Mouse (Mus musculus) myocyte (in vitro differentiated cells): Measurements from ENCODE around the gene Prss56. TPM values are rescaled to one million over a fixed set of nuclear protein-coding genes. Genes with fewer than 3 reads are reported as not detected.
A peak's percentile ranks its signal among the peaks of the same experiment; 100 is the strongest.

Source experiments
- H3K27me3 ChIP-seq: one replicate; pipeline ENCODE4 v1.6.1; 2011; ENCODE audit not compliant: control insufficient read depth, insufficient read depth, insufficient read length
- H3K36me3 ChIP-seq: one replicate; pipeline ENCODE4 v1.6.1; 2011; ENCODE audit not compliant: control insufficient read depth, insufficient read depth
- H3K4me2 ChIP-seq: one replicate; pipeline ENCODE4 v1.6.1; 2011; ENCODE audit warnings: low read depth, control low read depth
- H3K4me3 ChIP-seq: one replicate; pipeline ENCODE4 v1.5.1; 2011; ENCODE audit warnings: mild to moderate bottlenecking, control low read depth, moderate library complexity
- H3K79me2 ChIP-seq: one replicate; pipeline ENCODE4 v1.6.1; 2011; ENCODE audit not compliant: control insufficient read depth, insufficient read depth
- H3ac ChIP-seq: one replicate; pipeline ENCODE4 v1.6.1; 2011; ENCODE audit not compliant: control insufficient read depth, insufficient read length
- CEBPB ChIP-seq: IDR thresholded peaks from 2 replicates; pipeline ENCODE4 v1.6.1; 2011; ENCODE audit warnings: mild to moderate bottlenecking, moderate library complexity; ENCODE audit not compliant: poor library complexity, insufficient read depth, severe bottlenecking
- E2F4 ChIP-seq: IDR thresholded peaks from one replicate; pipeline ENCODE4 v1.6.1; 2011; ENCODE audit warnings: mild to moderate bottlenecking, control low read depth, moderate library complexity; ENCODE audit not compliant: insufficient read depth
- MAX ChIP-seq: IDR thresholded peaks from one replicate; pipeline ENCODE4 v1.6.1; 2011; ENCODE audit warnings: low read depth, mild to moderate bottlenecking, control low read depth
- MYOD1 ChIP-seq, 3 experiments: IDR thresholded peaks; one replicate each; pipeline ENCODE4 v1.6.1; 2011; ENCODE audit warnings: control low read depth in 2 of 3, low read depth in 2 of 3, mild to moderate bottlenecking in 2 of 3, moderate library complexity in 1 of 3; ENCODE audit not compliant: insufficient read length in 2 of 3, control insufficient read depth in 1 of 3
- MYOG ChIP-seq, 3 experiments: IDR thresholded peaks; one replicate each; pipeline ENCODE4 v1.6.1; 2011; ENCODE audit warnings: control low read depth in 2 of 3, low read depth in 2 of 3, mild to moderate bottlenecking in 2 of 3; ENCODE audit not compliant: insufficient read length in 2 of 3, control insufficient read depth in 1 of 3, insufficient read depth in 1 of 3
- POLR2A ChIP-seq: IDR thresholded peaks from one replicate; pipeline ENCODE4 v1.6.1; 2011; ENCODE audit warnings: low read depth, mild to moderate bottlenecking, control low read depth, moderate library complexity; ENCODE audit not compliant: insufficient read length
- POLR2AphosphoS2 ChIP-seq: IDR thresholded peaks from one replicate; pipeline ENCODE4 v1.6.1; 2011; ENCODE audit warnings: low read depth, control low read depth; ENCODE audit not compliant: insufficient read length
- REST ChIP-seq: IDR thresholded peaks from one replicate; pipeline ENCODE4 v1.6.1; 2011; ENCODE audit warnings: mild to moderate bottlenecking, control low read depth, moderate library complexity; ENCODE audit not compliant: insufficient read depth, insufficient read length
- SRF ChIP-seq: IDR thresholded peaks from one replicate; pipeline ENCODE4 v1.6.1; 2011; ENCODE audit warnings: low read depth; ENCODE audit not compliant: control insufficient read depth, insufficient read length
- TCF12 ChIP-seq: IDR thresholded peaks from one replicate; pipeline ENCODE4 v1.6.1; 2011; ENCODE audit warnings: mild to moderate bottlenecking, control low read depth; ENCODE audit not compliant: poor library complexity, insufficient read depth, severe bottlenecking
- TCF3 ChIP-seq: IDR thresholded peaks from one replicate; pipeline ENCODE4 v1.6.1; 2011; ENCODE audit warnings: low read depth, control low read depth; ENCODE audit not compliant: insufficient read length
- USF1 ChIP-seq: IDR thresholded peaks from one replicate; pipeline ENCODE4 v1.6.1; 2011; ENCODE audit warnings: low read depth, mild to moderate bottlenecking, control low read depth, moderate library complexity
- polyA plus RNA-seq: library from polyadenylated mRNA; unstranded; fragments of >200 nt; fragmentation: generic; extraction: Trizol; gene quantifications from one replicate; pipeline ENCODE4 v1.2.1, GENCODE M21; 2012; ENCODE audit warnings: missing spikeins

Gene Prss56
- polyA plus RNA-seq, 1 experiment = 0.16 TPM

GRCm38 (mm10) chr1:87200811-87201210 is 17.7 kb downstream of the Prss56 start:
- Histone ChIP-seq H3K4me2 (no peak overlapping the region), H3K27me3 (no peaks in the 10 kb centered on the region), H3K79me2 (no peaks in the 10 kb centered on the region), H3ac (no peak overlapping the region), H3K4me3 (no peak overlapping the region), H3K36me3 (peaks cover 17% of the 10 kb centered on the region)
- TF ChIP-seq USF1 (peak; percentile 62), POLR2AphosphoS2 (no peak), REST (no peak)

DNA sequence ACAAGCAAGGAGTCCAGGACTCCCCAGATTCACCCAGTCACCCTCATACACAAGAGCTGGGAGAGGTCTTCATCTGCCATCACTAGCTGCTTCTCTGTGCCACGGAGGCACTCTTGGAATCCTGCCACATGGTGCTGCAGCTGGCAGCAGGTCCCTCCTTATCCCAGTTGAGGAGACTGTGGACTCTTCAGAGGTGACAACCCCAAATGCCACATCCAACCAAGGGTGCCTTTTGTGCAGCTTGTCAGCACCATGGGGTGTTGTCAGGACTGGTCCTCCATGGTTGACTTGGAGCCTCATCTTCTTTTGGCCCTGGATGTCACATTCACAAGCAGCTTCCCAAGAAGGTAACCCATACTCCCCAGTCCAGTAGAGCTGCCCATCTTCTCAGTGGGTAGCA is 18.7 kb downstream of the Prss56 start:
- peaks cover 9% of the 10 kb centered on the region for H3K79me2 ChIP-seq
- peaks cover 12% of the 10 kb centered on the region for H3K36me3 ChIP-seq
- no peak overlapping the region for H3K4me2 ChIP-seq
- TF ChIP-seq TCF3 (no peak), SRF (no peak), MAX (no peak), USF1 (no peak), POLR2AphosphoS2 (peak; percentile 95), MYOD1 (IDR thresholded peaks at IDR 0.05; ENCODE audit: control insufficient read depth in 1 of 3, insufficient read length in 2 of 3, low read depth in 2 of 3) (peak in 1 of 3 experiments; percentile 23), MYOG (IDR thresholded peaks at IDR 0.05; ENCODE audit: control insufficient read depth in 1 of 3, insufficient read depth in 1 of 3, insufficient read length in 2 of 3, low read depth in 2 of 3) (peak in 1 of 3 experiments; percentile 45), POLR2A (peak; percentile 35), REST (no peak), CEBPB (no peak), TCF12 (no peak), E2F4 (no peak)
- H3ac ChIP-seq = no peak overlapping the region
- H3K4me3 ChIP-seq = no peak overlapping the region
- H3K27me3 ChIP-seq = no peaks in the 10 kb centered on the region

DNA sequence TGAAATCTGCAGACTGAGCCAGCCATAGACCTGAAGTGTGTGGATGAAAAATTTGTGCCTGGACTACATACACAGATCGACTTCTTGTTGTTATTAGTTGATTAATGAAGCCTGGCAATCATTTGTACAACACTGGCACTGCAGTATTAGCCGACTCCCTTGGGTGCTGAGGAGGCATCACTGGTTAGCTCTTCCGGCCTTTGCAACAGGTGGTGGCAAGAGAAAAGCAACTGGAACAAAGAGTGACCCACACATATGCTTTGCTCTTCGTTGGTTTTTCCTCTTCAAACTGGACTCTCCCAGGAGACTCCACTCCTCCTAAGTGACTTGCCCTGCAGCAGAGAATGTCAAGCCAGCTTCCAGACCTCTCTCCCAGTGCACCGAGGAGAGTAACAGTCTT is 20.7 kb downstream of the Prss56 start:
- Histone ChIP-seq H3K4me3 (no peak overlapping the region), H3K36me3 (peaks cover under 1% of the 10 kb centered on the region), H3K79me2 (peaks cover 12% of the 10 kb centered on the region), H3ac (no peak overlapping the region), H3K27me3 (no peaks in the 10 kb centered on the region), H3K4me2 (no peak overlapping the region)
- TF ChIP-seq MYOG (IDR thresholded peaks at IDR 0.05; ENCODE audit: control insufficient read depth in 1 of 3, insufficient read depth in 1 of 3, insufficient read length in 2 of 3, low read depth in 2 of 3) (peak in 2 of 3 experiments; percentile 47 to 74), MAX (no peak), MYOD1 (IDR thresholded peaks at IDR 0.05; ENCODE audit: control insufficient read depth in 1 of 3, insufficient read length in 2 of 3, low read depth in 2 of 3) (peak; percentile 14 to 72 (median 65)), TCF12 (no peak)

DNA sequence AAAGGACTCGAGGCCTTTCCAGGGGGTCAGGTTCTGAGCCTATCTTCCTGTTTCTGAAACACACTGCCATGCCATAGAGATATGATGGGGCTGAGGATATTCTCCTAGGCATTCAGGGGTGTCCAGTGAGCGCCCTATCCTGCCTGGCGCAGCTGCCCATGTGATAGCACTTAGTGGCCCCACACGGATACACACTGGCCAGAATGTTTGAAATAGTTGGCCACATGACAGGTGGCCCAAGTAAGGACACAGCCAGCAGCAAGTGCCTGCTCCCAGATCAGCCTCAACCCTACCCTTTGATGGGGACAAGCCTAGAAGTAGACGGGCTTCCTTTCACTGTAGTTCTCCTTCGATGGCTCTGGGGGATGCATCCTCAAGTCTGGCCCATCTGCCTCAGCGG is 21.4 kb downstream of the Prss56 start, which contains the start of gene Chrng:
Chrng (plus strand) TSS at position 193 of the 400 bp plus-strand sequence.
- Histone ChIP-seq H3K4me3 (peak within 1 kb of the TSS; percentile 32), H3ac (no peak within 1 kb of the TSS), H3K79me2 (peaks cover 12% of the 10 kb centered on the region), H3K27me3 (no peaks in the 10 kb centered on the region), H3K4me2 (peak within 1 kb of the TSS; percentile 83), H3K36me3 (no peaks in the 10 kb centered on the region)
- no peak for TF ChIP-seq E2F4
- TF ChIP-seq POLR2A = peak; percentile 18
- TF ChIP-seq TCF12 = peak; percentile 39
- peak; percentile 50 for TF ChIP-seq POLR2AphosphoS2
- TF ChIP-seq MAX = no peak
- peak in 2 of 3 experiments; percentile 77 to 91 for TF ChIP-seq MYOD1 (IDR thresholded peaks at IDR 0.05; ENCODE audit: control insufficient read depth in 1 of 3, insufficient read length in 2 of 3, low read depth in 2 of 3)
- TF ChIP-seq TCF3 = peak; percentile 37
- peak; percentile 38 for TF ChIP-seq USF1
- no peak for TF ChIP-seq SRF
- TF ChIP-seq CEBPB = no peak
- peak; percentile 13 to 96 (median 78) for TF ChIP-seq MYOG (IDR thresholded peaks at IDR 0.05; ENCODE audit: control insufficient read depth in 1 of 3, insufficient read depth in 1 of 3, insufficient read length in 2 of 3, low read depth in 2 of 3)
- no peak for TF ChIP-seq REST

DNA sequence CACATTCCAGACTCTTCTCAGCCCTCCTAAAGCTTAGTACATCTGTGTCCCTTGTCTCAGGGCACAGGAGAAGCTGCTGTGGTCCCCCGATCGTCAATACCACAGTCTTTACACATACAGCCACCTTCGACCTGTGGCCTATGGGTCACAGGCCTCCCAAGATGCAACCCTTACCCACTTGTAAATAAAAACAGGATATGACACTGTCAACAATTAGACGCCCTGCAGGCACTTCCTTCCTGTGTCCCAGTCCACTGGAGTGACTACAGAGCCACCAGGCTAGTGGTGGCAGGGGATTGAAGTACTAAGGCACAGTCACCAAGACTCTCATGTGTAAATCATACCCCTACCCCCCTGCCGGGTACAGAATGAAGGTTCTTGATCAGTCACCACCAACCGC is 21.9 kb downstream of the Prss56 start:
- peak overlapping the region; percentile 83 for H3K4me2 ChIP-seq
- TF ChIP-seq MYOD1 (IDR thresholded peaks at IDR 0.05; ENCODE audit: control insufficient read depth in 1 of 3, insufficient read length in 2 of 3, low read depth in 2 of 3) (no peak), POLR2A (peak; percentile 21)
- H3ac ChIP-seq = no peak overlapping the region
- peaks cover 12% of the 10 kb centered on the region for H3K79me2 ChIP-seq
- peak overlapping the region; percentile 32 for H3K4me3 ChIP-seq
- no peaks in the 10 kb centered on the region for H3K27me3 ChIP-seq
- no peaks in the 10 kb centered on the region for H3K36me3 ChIP-seq
